Mouse (Mus musculus): Measurements from ENCODE around the gene Ccser1.
"Not testable (repeated sequence)": the region's sequence is repeated elsewhere in the genome, so short reads cannot be mapped to it uniquely, and the experiment has no call there.

DNA sequence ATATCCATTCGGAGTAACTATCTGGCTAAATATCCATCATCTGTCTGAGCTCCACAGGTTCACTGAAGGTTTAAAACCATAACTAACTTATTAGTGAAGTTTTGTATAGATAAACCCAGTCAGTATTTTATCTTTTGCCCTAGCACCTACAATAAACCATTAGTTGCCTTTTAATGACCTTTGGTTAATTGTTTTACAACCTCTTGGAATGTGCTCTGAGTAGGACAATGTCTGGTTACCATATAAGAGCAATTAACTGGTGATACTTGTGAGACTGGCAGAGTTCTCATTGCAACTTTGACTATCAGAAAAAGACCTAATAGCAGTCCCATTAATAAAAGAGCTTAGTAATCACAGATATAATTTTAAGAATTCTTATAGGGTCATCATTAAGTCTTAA is 864.9 kb downstream of the Ccser1 start:
- not testable (repeated sequence) for TF ChIP-seq CTCF (IDR thresholded peaks at IDR 0.05); POLR2A (IDR thresholded peaks at IDR 0.05; ENCODE audit: insufficient read depth, low read depth, low read length); EP300 (IDR thresholded peaks at IDR 0.05; ENCODE audit: insufficient read depth, low read depth, low read length)

All from heart, adult 2 months (tissue).